13 mouse cellular contexts compared by ENCODE assay signal in genomic region chr19:41613325-41614087, GRCm38 (mm10). TPM values are rescaled to one million over a fixed set of nuclear protein-coding genes. Genes with fewer than 3 reads are reported as not detected.
DNase-seq lines count a peak whose midpoint lies in the region; ATAC-seq and TF ChIP-seq lines count a peak whose summit lies in the region.
"Had no signal": no experiment of that assay in that cellular context is flagged by ENCODE, and none has a peak within 500 bp of the region (broad histone marks: within the 10 kb centered on the region; RNA-seq: fewer than 3 reads in every experiment).

No protein-coding gene starts in this region.

- 20% methylated on average over 16 of the region's 16 CpGs for WGBS in forebrain, embryonic 12.5 days
- 32% methylated on average over 16 of the region's 16 CpGs for WGBS in limb, embryonic 10.5 days
- WGBS in neural tube, embryonic 12.5 days, result 28% methylated on average over 16 of the region's 16 CpGs
- WGBS in heart, adult 2 months, result 55% methylated on average over 16 of the region's 16 CpGs

- no peak for TF ChIP-seq POLR2A in heart, adult 2 months (IDR thresholded peaks at IDR 0.05; ENCODE audit: insufficient read depth, low read depth, low read length)

- H3K27ac ChIP-seq in forebrain, embryonic 12.5 days, result peak overlapping the region; percentile 59
- H3K27ac ChIP-seq in limb, embryonic 10.5 days, result peak overlapping the region; percentile 74
- no peak overlapping the region for H3K27ac ChIP-seq in neural tube, embryonic 12.5 days
- no peak overlapping the region for H3K27ac ChIP-seq in heart, adult 2 months
- H3K27ac ChIP-seq: liver, embryonic 13.5 days had no signal

- H3K9me3 ChIP-seq in forebrain, embryonic 12.5 days, result no peaks in the 10 kb centered on the region
- H3K9me3 ChIP-seq in limb, embryonic 10.5 days (replicated peaks), result no peaks in the 10 kb centered on the region
- H3K9me3 ChIP-seq in neural tube, embryonic 12.5 days, result no peaks in the 10 kb centered on the region
- H3K9me3 ChIP-seq: liver, embryonic 13.5 days had no signal

- intact Hi-C loops in heart, adult 2 months (cut with DNase I), result no loop called here

- no peak for TF ChIP-seq EP300 in heart, adult 2 months (IDR thresholded peaks at IDR 0.05; ENCODE audit: insufficient read depth, low read depth, low read length)

- peak overlapping the region; percentile 19; the same call in 1 of the 2 replicates for H3K4me3 ChIP-seq in forebrain, embryonic 12.5 days (replicated peaks)
- H3K4me3 ChIP-seq in limb, embryonic 10.5 days, result peak overlapping the region; percentile 27; the same call in 1 of the 2 replicates
- no peak overlapping the region for H3K4me3 ChIP-seq in neural tube, embryonic 12.5 days
- H3K4me3 ChIP-seq in heart, adult 2 months, result no peak overlapping the region
- H3K4me3 ChIP-seq: liver, embryonic 13.5 days had no signal

- TF ChIP-seq CTCF in heart, adult 2 months (IDR thresholded peaks at IDR 0.05), result no peak

- 0 out of 2 replicates have a peak, but pooled peaks cover 5% of the 10 kb centered on the region for H3K36me3 ChIP-seq in forebrain, embryonic 12.5 days (replicated peaks)
- H3K36me3 ChIP-seq in limb, embryonic 10.5 days, result no peaks in the 10 kb centered on the region
- peaks cover 9% of the 10 kb centered on the region; the same call in 1 of the 2 replicates for H3K36me3 ChIP-seq in neural tube, embryonic 12.5 days
- H3K36me3 ChIP-seq in heart, adult 2 months (ENCODE audit: control insufficient read depth, insufficient read depth, low read length), result no peaks in the 10 kb centered on the region
- H3K36me3 ChIP-seq: liver, embryonic 13.5 days had no signal

- H3K79me2 ChIP-seq in heart, adult 2 months (replicated peaks; ENCODE audit: control insufficient read depth, insufficient read depth, low read length), result no peaks in the 10 kb centered on the region

- H3K4me2 ChIP-seq in forebrain, embryonic 12.5 days, result peak overlapping the region; percentile 43
- H3K4me2 ChIP-seq in neural tube, embryonic 12.5 days (replicated peaks), result peak overlapping the region; percentile 18
- H3K4me2 ChIP-seq: liver, embryonic 13.5 days had no signal

- peaks cover 43% of the 10 kb centered on the region for H3K4me1 ChIP-seq in forebrain, embryonic 12.5 days
- H3K4me1 ChIP-seq in limb, embryonic 10.5 days, result peaks cover 67% of the 10 kb centered on the region
- H3K4me1 ChIP-seq in neural tube, embryonic 12.5 days, result peaks cover 22% of the 10 kb centered on the region
- peaks cover 2% of the 10 kb centered on the region; the same call in 1 of the 2 replicates for H3K4me1 ChIP-seq in heart, adult 2 months (ENCODE audit: control insufficient read depth, insufficient read depth, low read length)
- H3K4me1 ChIP-seq: liver, embryonic 13.5 days had no signal

- DNase-seq in embryo, embryonic 11 days, result peak; percentile 79
- peak; percentile 69 for DNase-seq in limb, embryonic 10.5 days (ENCODE audit: low spot score)
- no peak for DNase-seq in Muller cell, postnatal 12 days (ENCODE audit: inconsistent ontology term)
- no peak for DNase-seq in kidney, postnatal 36 days
- DNase-seq in heart, adult 2 months, result no peak
- DNase-seq: adrenal gland, postnatal 36 days; cerebellum, postnatal 25 days; gastrocnemius, postnatal 10 days; heart, postnatal 14 days; liver, embryonic 13.5 days had no signal

- no peak overlapping the region for H3K9ac ChIP-seq in forebrain, embryonic 12.5 days
- H3K9ac ChIP-seq in neural tube, embryonic 12.5 days, result no peak overlapping the region
- no peak overlapping the region for H3K9ac ChIP-seq in heart, adult 2 months (ENCODE audit: low read depth, low read length)
- H3K9ac ChIP-seq: liver, embryonic 13.5 days had no signal

- peaks cover 20% of the 10 kb centered on the region for H3K27me3 ChIP-seq in forebrain, embryonic 12.5 days
- H3K27me3 ChIP-seq in limb, embryonic 10.5 days (ENCODE audit: low read depth, poor library complexity, severe bottlenecking), result peaks cover 68% of the 10 kb centered on the region
- H3K27me3 ChIP-seq in neural tube, embryonic 12.5 days (replicated peaks), result 0 out of 2 replicates have a peak, but pooled peaks cover 10% of the 10 kb centered on the region
- H3K27me3 ChIP-seq in heart, adult 2 months (ENCODE audit: control insufficient read depth, insufficient read depth, low read length), result no peaks in the 10 kb centered on the region
- H3K27me3 ChIP-seq: liver, embryonic 13.5 days had no signal

- peak; percentile 83 for ATAC-seq in forebrain, embryonic 12.5 days (ENCODE audit: low FRiP score)
- ATAC-seq in neural tube, embryonic 12.5 days (ENCODE audit: low FRiP score, low read depth), result no peak
- ATAC-seq in erythroblast, adult 5-6 weeks (replicated peaks; ENCODE audit: low FRiP score, poor library complexity, severe bottlenecking), result no peak

RNA-seq across cellular contexts. Expression of gene Gm340, which starts 31.3 kb away (rescaled TPM):
- polyA plus RNA-seq in forebrain, embryonic 12.5 days (2016; fragmentation: Nextera tagmentation; extraction: Ambion mirVana), result 3.0 and 3.7 TPM in 2 replicates
- 2.3 and 2.8 TPM in 2 replicates for polyA plus RNA-seq in limb, embryonic 10.5 days (2016; fragmentation: Nextera tagmentation; extraction: Ambion mirVana)
- polyA plus RNA-seq in neural tube, embryonic 12.5 days (2016; fragmentation: Nextera tagmentation; extraction: Ambion mirVana), result 3.1 and 3.4 TPM in 2 replicates
- 20.7 and 20.9 TPM in 2 replicates for total RNA-seq in erythroblast, adult 5-6 weeks (2015; ENCODE audit: low replicate concordance)
- 48.6 and 48.8 TPM in 2 replicates for total RNA-seq in erythroblast, adult 5-6 weeks (2017; ENCODE audit: low replicate concordance)
- 1 to 10 TPM; 8.8 to 9.9 TPM for total RNA-seq in heart, adult 2 months (2021)
- 0.68 and 1.4 TPM in 2 replicates for polyA plus RNA-seq in heart, adult 2 months (2012; rRNA removed)

Comparison
In these comparisons a context has a peak if more than half of its experiments do, and no peak if none do; other contexts are left out.
1. DNase-seq: peak in embryo, embryonic 11 days (single experiment) and limb, embryonic 10.5 days (single experiment); none in Muller cell, postnatal 12 days (single experiment), kidney, postnatal 36 days (0 of 2) and heart, adult 2 months (0 of 2).
2. H3K27ac ChIP-seq: peak in forebrain, embryonic 12.5 days (single experiment) and limb, embryonic 10.5 days (single experiment); none in neural tube, embryonic 12.5 days (single experiment) and heart, adult 2 months (single experiment).
3. H3K4me3 ChIP-seq: peak in forebrain, embryonic 12.5 days (single experiment) and limb, embryonic 10.5 days (single experiment); none in neural tube, embryonic 12.5 days (single experiment) and heart, adult 2 months (single experiment).